Mouse (Mus musculus) forebrain, embryonic 16.5 days (tissue): ENCODE results near the gene Ddx58. TPM values are rescaled to one million over a fixed set of nuclear protein-coding genes. Genes with fewer than 3 reads are reported as not detected.
A peak's percentile ranks its signal among the peaks of the same experiment; 100 is the strongest.

ENCODE experiments used
- ATAC-seq: fragments of 200-750 bp; cut with Nextera tagmentation; 2 replicates; pipeline ENCODE4 v1.8.0; 2017; ENCODE audit warnings: mild to moderate bottlenecking, moderate library complexity
- H3K27ac ChIP-seq: fragments of 300-500 bp; sonication (generic); 2 replicates; pipeline ENCODE4 v1.5.1; 2014; ENCODE audit warnings: low read length, control low read depth
- H3K27me3 ChIP-seq: fragments of 300-500 bp; sonication (generic); replicated peaks from 2 replicates; pipeline ENCODE4 v1.6.1; 2014; ENCODE audit warnings: low read length; ENCODE audit not compliant: control insufficient read depth, insufficient read depth
- H3K36me3 ChIP-seq: fragments of 300-500 bp; sonication (generic); 2 replicates; pipeline ENCODE4 v1.6.1; 2014; ENCODE audit not compliant: control insufficient read depth, insufficient read depth
- H3K4me1 ChIP-seq: fragments of 300-500 bp; sonication (generic); replicated peaks from 2 replicates; pipeline ENCODE4 v1.6.1; 2014; ENCODE audit warnings: low read length; ENCODE audit not compliant: control insufficient read depth, insufficient read depth
- H3K4me2 ChIP-seq: fragments of 300-500 bp; sonication (generic); 2 replicates; pipeline ENCODE4 v1.6.1; 2014; ENCODE audit warnings: mild to moderate bottlenecking, low read length, control low read depth
- H3K4me3 ChIP-seq: fragments of 300-500 bp; sonication (generic); replicated peaks from 2 replicates; pipeline ENCODE4 v1.5.1; 2014; ENCODE audit warnings: mild to moderate bottlenecking, low read length, control low read depth
- H3K9ac ChIP-seq: fragments of 300-500 bp; sonication (generic); replicated peaks from 2 replicates; pipeline ENCODE4 v1.6.1; 2014; ENCODE audit warnings: low read depth, low read length, control low read depth
- H3K9me3 ChIP-seq: fragments of 300-500 bp; sonication (generic); 2 replicates; pipeline ENCODE4 v1.6.1; 2016; ENCODE audit warnings: low read length; ENCODE audit not compliant: control insufficient read depth
- WGBS: fragments of 180-500 bp; shearing (Covaris S2); extraction: QIAGEN DNeasy Blood & Tissue Kit; methylation state at CpG from one replicate; pipeline ENCODE4 v1.1.7; 2014; 5-methylcytosine and 5-hydroxymethylcytosine counted together
- polyA plus RNA-seq: library from polyadenylated mRNA; unstranded; fragments of >200 nt; fragmentation: Nextera tagmentation; extraction: Ambion mirVana; gene quantifications from 2 replicates; pipeline ENCODE4 v1.2.1, GENCODE M21; 2015

The Ddx58 gene
- polyA plus RNA-seq, 1 experiment from 2014 or later, result 4.5 TPM

DNA sequence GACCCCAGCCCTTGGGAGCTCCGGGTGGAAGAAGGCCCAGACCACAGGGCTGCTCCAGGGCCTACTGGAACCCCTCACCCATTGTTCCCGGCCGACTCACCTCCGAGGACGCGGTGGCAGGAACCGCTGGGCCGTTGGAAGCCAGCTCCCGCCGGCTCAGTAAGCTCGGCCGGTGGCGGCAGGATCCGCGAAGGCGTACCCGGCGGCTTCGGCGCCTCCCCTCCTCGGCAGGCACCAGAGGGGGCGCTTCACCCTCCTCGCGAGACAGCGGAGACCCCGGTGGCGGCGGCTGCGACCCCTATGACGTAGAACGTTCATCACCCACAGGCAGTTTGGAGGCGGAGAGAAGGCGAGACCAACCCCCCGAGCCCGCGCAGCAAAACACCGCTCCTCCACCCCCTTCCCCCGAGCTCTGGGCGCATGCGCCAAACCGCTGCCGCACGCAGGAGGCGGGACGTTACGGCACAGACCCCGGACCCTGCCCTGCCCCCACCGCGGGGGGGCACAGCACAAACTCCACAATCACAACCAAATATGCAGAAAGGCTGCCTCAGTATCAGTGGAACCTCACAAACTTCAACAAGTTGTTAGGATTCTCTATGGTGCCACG lies 28.7 kb upstream of the Ddx58 start:
- Histone ChIP-seq H3K27me3 (no peaks in the 10 kb centered on the region), H3K9ac (peak overlapping the region; percentile 82), H3K4me3 (peak overlapping the region; percentile 69), H3K27ac (peak overlapping the region; percentile 97), H3K4me2 (peak overlapping the region; percentile 85), H3K9me3 (no peaks in the 10 kb centered on the region), H3K4me1 (peaks cover 15% of the 10 kb centered on the region), H3K36me3 (0 out of 2 replicates have a peak, but pooled peaks cover 2% of the 10 kb centered on the region)
- under 1% methylated on average over 49 of the region's 50 CpGs for WGBS
- ATAC-seq, result peak; percentile 83

GRCm38 (mm10) chr4:40267681-40268080 lies 28.1 kb upstream of the Ddx58 start:
- peak overlapping the region; percentile 85 for H3K4me2 ChIP-seq
- no peaks in the 10 kb centered on the region for H3K9me3 ChIP-seq
- peak overlapping the region; percentile 76; the same call in 1 of the 2 replicates for H3K27ac ChIP-seq
- H3K36me3 ChIP-seq, result peaks cover 4% of the 10 kb centered on the region
- peaks cover 15% of the 10 kb centered on the region for H3K4me1 ChIP-seq
- peak overlapping the region; percentile 82 for H3K9ac ChIP-seq
- peak overlapping the region; percentile 69 for H3K4me3 ChIP-seq
- H3K27me3 ChIP-seq, result no peaks in the 10 kb centered on the region
- WGBS, result 65% methylated on average over 7 of the region's 7 CpGs
- ATAC-seq, result no peak

DNA sequence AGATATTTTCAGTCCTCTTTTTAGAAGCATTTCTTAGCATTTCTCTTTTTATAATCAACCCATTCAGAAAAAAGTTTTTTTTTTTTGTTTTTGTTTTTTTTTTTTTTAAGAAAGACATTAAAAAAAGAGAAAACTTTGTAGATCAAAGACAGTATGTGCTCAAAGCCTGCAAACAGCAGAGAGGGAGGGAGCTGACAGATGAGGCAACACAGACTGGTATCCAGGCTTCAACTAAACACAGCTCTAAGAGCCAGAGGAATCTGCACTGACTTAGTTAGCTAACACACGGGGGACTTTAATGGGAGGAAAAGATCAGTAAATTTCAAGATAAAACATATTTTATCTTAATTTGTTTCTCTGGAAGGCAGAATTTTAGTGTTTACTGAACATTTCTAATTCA lies 24.7 kb upstream of the Ddx58 start:
- H3K4me3 ChIP-seq, result no peak overlapping the region
- WGBS, result 71% methylated on average over 1 of the region's 1 CpGs
- H3K4me2 ChIP-seq, result no peak overlapping the region
- no peak for ATAC-seq
- no peak overlapping the region for H3K9ac ChIP-seq
- H3K27me3 ChIP-seq, result no peaks in the 10 kb centered on the region
- H3K9me3 ChIP-seq, result no peaks in the 10 kb centered on the region
- H3K27ac ChIP-seq, result no peak overlapping the region
- H3K36me3 ChIP-seq, result peaks cover 31% of the 10 kb centered on the region
- peaks cover 15% of the 10 kb centered on the region for H3K4me1 ChIP-seq

GRCm38 (mm10) chr4:40254385-40255103 lies 14.9 kb upstream of the Ddx58 start:
- H3K4me1 ChIP-seq, result no peaks in the 10 kb centered on the region
- no peak overlapping the region for H3K9ac ChIP-seq
- no peaks in the 10 kb centered on the region for H3K9me3 ChIP-seq
- H3K27ac ChIP-seq, result no peak overlapping the region
- H3K4me3 ChIP-seq, result no peak overlapping the region
- ATAC-seq, result no peak
- WGBS, result 88% methylated on average over 8 of the region's 8 CpGs
- no peaks in the 10 kb centered on the region for H3K36me3 ChIP-seq
- no peak overlapping the region for H3K4me2 ChIP-seq
- no peaks in the 10 kb centered on the region for H3K27me3 ChIP-seq

DNA sequence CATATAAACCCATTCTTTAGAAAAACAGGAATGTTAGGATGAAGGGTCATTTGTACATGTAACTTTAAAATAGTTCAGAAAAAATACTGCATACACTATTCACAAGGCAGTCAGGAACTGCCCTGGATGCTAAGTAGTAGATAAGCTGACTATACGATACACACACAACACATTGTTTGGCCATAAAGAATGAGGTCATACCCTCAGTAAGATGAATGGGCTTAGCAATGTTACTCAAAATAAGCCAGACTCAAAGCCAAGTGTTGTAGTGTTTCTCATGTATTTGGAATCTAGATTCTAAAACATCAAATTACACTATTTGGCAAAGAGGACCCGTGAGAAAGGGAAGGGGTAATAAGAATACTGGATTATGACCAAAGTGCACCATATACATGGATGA lies 14.1 kb upstream of the Ddx58 start:
- no peak overlapping the region for H3K4me2 ChIP-seq
- no peaks in the 10 kb centered on the region for H3K4me1 ChIP-seq
- ATAC-seq, result no peak
- no peak overlapping the region for H3K27ac ChIP-seq
- H3K9me3 ChIP-seq, result no peaks in the 10 kb centered on the region
- H3K36me3 ChIP-seq, result no peaks in the 10 kb centered on the region
- H3K9ac ChIP-seq, result no peak overlapping the region
- 47% methylated on average over 2 of the region's 2 CpGs for WGBS
- H3K27me3 ChIP-seq, result no peaks in the 10 kb centered on the region
- no peak overlapping the region for H3K4me3 ChIP-seq

GRCm38 (mm10) chr4:40250984-40251383 lies 11.4 kb upstream of the Ddx58 start:
- H3K4me2 ChIP-seq, result no peak overlapping the region
- no peak overlapping the region for H3K27ac ChIP-seq
- H3K36me3 ChIP-seq, result no peaks in the 10 kb centered on the region
- no peak overlapping the region for H3K4me3 ChIP-seq
- no peak overlapping the region for H3K9ac ChIP-seq
- H3K4me1 ChIP-seq, result no peaks in the 10 kb centered on the region
- no peaks in the 10 kb centered on the region for H3K27me3 ChIP-seq
- no peaks in the 10 kb centered on the region for H3K9me3 ChIP-seq
- no peak for ATAC-seq
- WGBS, result 94% methylated on average over 5 of the region's 5 CpGs

GRCm38 (mm10) chr4:40244035-40244434 lies 4.4 kb upstream of the Ddx58 start:
- no peak overlapping the region for H3K4me2 ChIP-seq
- no peak overlapping the region for H3K4me3 ChIP-seq
- H3K27ac ChIP-seq, result no peak overlapping the region
- no peaks in the 10 kb centered on the region for H3K27me3 ChIP-seq
- no peaks in the 10 kb centered on the region for H3K36me3 ChIP-seq
- peaks cover 10% of the 10 kb centered on the region for H3K4me1 ChIP-seq
- H3K9me3 ChIP-seq, result no peaks in the 10 kb centered on the region
- ATAC-seq, result no peak
- 86% methylated on average over 8 of the region's 8 CpGs for WGBS
- no peak overlapping the region for H3K9ac ChIP-seq

GRCm38 (mm10) chr4:40243006-40243405 lies 3.4 kb upstream of the Ddx58 start:
- WGBS, result 87% methylated on average over 4 of the region's 4 CpGs
- H3K27ac ChIP-seq, result no peak overlapping the region
- H3K4me1 ChIP-seq, result peaks cover 14% of the 10 kb centered on the region
- ATAC-seq, result no peak
- no peak overlapping the region for H3K4me3 ChIP-seq
- H3K4me2 ChIP-seq, result no peak overlapping the region
- H3K9ac ChIP-seq, result no peak overlapping the region
- H3K36me3 ChIP-seq, result no peaks in the 10 kb centered on the region
- no peaks in the 10 kb centered on the region for H3K9me3 ChIP-seq
- H3K27me3 ChIP-seq, result no peaks in the 10 kb centered on the region

GRCm38 (mm10) chr4:40241928-40242327 lies 2.3 kb upstream of the Ddx58 start:
- no peak overlapping the region for H3K4me3 ChIP-seq
- 57% methylated on average over 6 of the region's 6 CpGs for WGBS
- H3K9me3 ChIP-seq, result no peaks in the 10 kb centered on the region
- H3K4me2 ChIP-seq, result no peak overlapping the region
- H3K4me1 ChIP-seq, result peaks cover 14% of the 10 kb centered on the region
- H3K36me3 ChIP-seq, result no peaks in the 10 kb centered on the region
- no peak overlapping the region for H3K27ac ChIP-seq
- H3K9ac ChIP-seq, result no peak overlapping the region
- ATAC-seq, result no peak
- no peaks in the 10 kb centered on the region for H3K27me3 ChIP-seq
